Mouse (Mus musculus): ENCODE results near the gene Ocrl. TPM values are rescaled to one million over a fixed set of nuclear protein-coding genes. Genes with fewer than 3 reads are reported as not detected.

Ocrl gene
- polyA plus RNA-seq, 1 experiment from 2014 or later: 25.2 TPM

DNA sequence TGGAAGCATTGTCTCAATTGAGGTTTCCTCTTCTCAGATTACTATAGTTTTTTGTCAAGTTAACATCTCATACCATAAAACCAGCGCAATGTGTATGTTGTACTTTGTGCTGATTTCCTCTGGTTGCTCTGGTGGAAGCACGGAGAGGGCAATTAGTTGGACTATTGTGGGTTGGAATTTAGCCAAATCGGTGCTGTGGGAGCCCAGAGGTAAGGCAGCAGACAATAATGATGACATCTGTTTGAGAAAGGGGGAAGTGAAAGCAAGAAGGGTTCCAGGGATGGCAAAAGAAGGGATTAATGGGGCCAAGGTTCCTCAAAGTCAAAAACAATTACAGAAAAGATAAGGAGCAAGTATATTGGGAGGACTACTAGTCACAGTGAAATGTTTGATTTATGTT lies 15.8 kb downstream of the Ocrl start:
- Histone ChIP-seq H3K4me1 (replicated peaks) (no peaks in the 10 kb centered on the region), H3K9me3 (no peaks in the 10 kb centered on the region), H3K4me3 (replicated peaks) (no peak overlapping the region), H3K4me2 (no peak overlapping the region), H3K27me3 (no peaks in the 10 kb centered on the region), H3K36me3 (peaks cover 15% of the 10 kb centered on the region; the same call in 1 of the 2 replicates), H3K9ac (replicated peaks) (no peak overlapping the region), H3K27ac (no peak overlapping the region)
- 75% methylated on average over 3 of the region's 3 CpGs for WGBS
- no peak for ATAC-seq (ENCODE audit: insufficient number of reproducible peaks, insufficient read depth, low FRiP score, low TSS enrichment, low read depth)

- peaks cover 29% of the 10 kb centered on the region for H3K36me3 ChIP-seq
- no peak overlapping the region for H3K4me3 ChIP-seq (replicated peaks)
- H3K4me2 ChIP-seq: no peak overlapping the region
- no peaks in the 10 kb centered on the region for H3K27me3 ChIP-seq
- no peak overlapping the region for H3K9ac ChIP-seq (replicated peaks)
- no peaks in the 10 kb centered on the region for H3K9me3 ChIP-seq
- H3K27ac ChIP-seq: no peak overlapping the region
- WGBS: 73% methylated on average over 3 of the region's 3 CpGs
- ATAC-seq (ENCODE audit: insufficient number of reproducible peaks, insufficient read depth, low FRiP score, low TSS enrichment, low read depth): no peak
- no peaks in the 10 kb centered on the region for H3K4me1 ChIP-seq (replicated peaks)
Observed at GRCm38 (mm10) chrX:47930449-47930848, 18.3 kb downstream of the Ocrl start.

- no peak overlapping the region for H3K4me2 ChIP-seq
- H3K27ac ChIP-seq: no peak overlapping the region
- no peak for ATAC-seq (ENCODE audit: insufficient number of reproducible peaks, insufficient read depth, low FRiP score, low TSS enrichment, low read depth)
- 90% methylated on average over 11 of the region's 11 CpGs for WGBS
- H3K9ac ChIP-seq (replicated peaks): no peak overlapping the region
- H3K9me3 ChIP-seq: no peaks in the 10 kb centered on the region
- H3K27me3 ChIP-seq: no peaks in the 10 kb centered on the region
- no peak overlapping the region for H3K4me3 ChIP-seq (replicated peaks)
- H3K4me1 ChIP-seq (replicated peaks): no peaks in the 10 kb centered on the region
- peaks cover 22% of the 10 kb centered on the region for H3K36me3 ChIP-seq
Observed at GRCm38 (mm10) chrX:47934352-47934751, 22.2 kb downstream of the Ocrl start.

DNA sequence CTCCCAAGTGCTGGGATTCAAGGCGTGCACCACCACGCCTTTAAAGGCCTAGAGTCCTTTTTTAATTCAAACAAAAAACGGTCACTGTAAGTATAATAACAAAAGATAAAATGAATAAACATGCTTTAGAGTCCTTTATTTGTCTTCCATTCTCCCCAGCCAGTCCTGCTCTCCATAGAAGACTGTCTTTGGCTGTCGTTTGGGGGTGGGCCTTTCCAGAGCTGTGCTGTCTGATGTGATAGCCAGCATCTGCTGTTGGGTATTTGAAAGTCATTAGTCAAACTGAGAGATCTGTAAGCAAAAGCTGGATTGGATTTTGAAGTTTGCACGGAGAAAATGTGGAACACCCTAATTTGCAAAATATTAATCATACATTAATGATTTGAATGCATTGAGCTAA lies 24.7 kb downstream of the Ocrl start:
- no peak for ATAC-seq (ENCODE audit: insufficient number of reproducible peaks, insufficient read depth, low FRiP score, low TSS enrichment, low read depth)
- peaks cover 15% of the 10 kb centered on the region for H3K36me3 ChIP-seq
- H3K27ac ChIP-seq: no peak overlapping the region
- H3K9me3 ChIP-seq: no peaks in the 10 kb centered on the region
- no peak overlapping the region for H3K4me3 ChIP-seq (replicated peaks)
- H3K4me2 ChIP-seq: no peak overlapping the region
- H3K27me3 ChIP-seq: no peaks in the 10 kb centered on the region
- H3K4me1 ChIP-seq (replicated peaks): no peaks in the 10 kb centered on the region
- WGBS: 88% methylated on average over 5 of the region's 5 CpGs
- no peak overlapping the region for H3K9ac ChIP-seq (replicated peaks)

DNA sequence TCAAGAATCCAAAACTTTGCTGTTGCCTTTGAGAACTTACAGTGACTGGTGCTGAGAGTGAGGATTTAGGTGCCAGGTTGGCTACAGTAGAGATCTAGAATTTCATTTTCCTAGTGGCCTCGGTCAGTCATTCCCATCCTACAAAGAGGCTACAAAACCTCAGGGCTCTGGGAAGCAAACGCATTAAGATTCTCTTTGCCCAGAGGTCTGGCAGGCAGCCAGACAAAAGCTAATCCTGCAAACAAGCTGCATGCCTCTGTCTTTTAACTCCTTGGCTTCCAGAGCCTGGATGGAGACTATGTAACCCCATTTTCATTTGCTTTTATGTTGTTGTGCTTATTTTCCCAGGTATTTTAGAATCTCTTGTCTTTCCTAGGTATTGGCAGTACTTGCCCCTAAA lies 25.6 kb downstream of the Ocrl start:
- no peaks in the 10 kb centered on the region for H3K4me1 ChIP-seq (replicated peaks)
- no peak for ATAC-seq (ENCODE audit: insufficient number of reproducible peaks, insufficient read depth, low FRiP score, low TSS enrichment, low read depth)
- H3K4me3 ChIP-seq (replicated peaks): no peak overlapping the region
- H3K9me3 ChIP-seq: no peaks in the 10 kb centered on the region
- H3K27ac ChIP-seq: no peak overlapping the region
- no peaks in the 10 kb centered on the region for H3K27me3 ChIP-seq
- H3K9ac ChIP-seq (replicated peaks): no peak overlapping the region
- peaks cover 14% of the 10 kb centered on the region for H3K36me3 ChIP-seq
- H3K4me2 ChIP-seq: no peak overlapping the region
- WGBS: 18% methylated on average over 2 of the region's 2 CpGs

- Histone ChIP-seq H3K4me3 (replicated peaks) (no peak overlapping the region), H3K9me3 (no peaks in the 10 kb centered on the region), H3K27ac (no peak overlapping the region), H3K4me2 (no peak overlapping the region), H3K4me1 (replicated peaks) (no peaks in the 10 kb centered on the region), H3K36me3 (peaks cover 13% of the 10 kb centered on the region; the same call in 1 of the 2 replicates), H3K27me3 (no peaks in the 10 kb centered on the region), H3K9ac (replicated peaks) (no peak overlapping the region)
- ATAC-seq (ENCODE audit: insufficient number of reproducible peaks, insufficient read depth, low FRiP score, low TSS enrichment, low read depth): no peak
- 67% methylated on average over 3 of the region's 3 CpGs for WGBS
Observed at GRCm38 (mm10) chrX:47949729-47950128, 37.5 kb downstream of the Ocrl start.

DNA sequence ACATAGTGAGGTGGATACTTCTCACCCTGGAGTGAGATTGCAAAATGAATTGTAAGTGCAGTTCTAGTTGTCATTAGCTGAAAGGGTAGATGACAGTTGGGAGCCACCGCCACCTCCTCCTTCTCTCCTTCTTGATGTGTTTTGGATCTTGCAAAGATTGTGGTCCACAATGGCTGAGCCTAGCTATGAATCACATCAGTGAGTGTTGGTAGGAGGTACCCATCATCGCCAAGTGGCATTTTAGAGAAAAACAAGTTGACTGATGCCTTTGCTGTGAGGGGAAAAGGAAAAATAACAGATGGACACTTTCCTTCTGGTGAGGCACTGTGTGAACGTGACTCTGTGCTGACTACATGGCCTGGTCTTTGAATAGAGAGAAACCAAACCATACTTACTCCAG lies 50.4 kb downstream of the Ocrl start:
- Histone ChIP-seq H3K27me3 (no peaks in the 10 kb centered on the region), H3K4me1 (replicated peaks) (no peaks in the 10 kb centered on the region), H3K36me3 (peaks cover 17% of the 10 kb centered on the region), H3K4me3 (replicated peaks) (no peak overlapping the region), H3K9me3 (no peaks in the 10 kb centered on the region), H3K27ac (no peak overlapping the region), H3K4me2 (no peak overlapping the region), H3K9ac (replicated peaks) (no peak overlapping the region)
- 85% methylated on average over 3 of the region's 3 CpGs for WGBS
- no peak for ATAC-seq (ENCODE audit: insufficient number of reproducible peaks, insufficient read depth, low FRiP score, low TSS enrichment, low read depth)

DNA sequence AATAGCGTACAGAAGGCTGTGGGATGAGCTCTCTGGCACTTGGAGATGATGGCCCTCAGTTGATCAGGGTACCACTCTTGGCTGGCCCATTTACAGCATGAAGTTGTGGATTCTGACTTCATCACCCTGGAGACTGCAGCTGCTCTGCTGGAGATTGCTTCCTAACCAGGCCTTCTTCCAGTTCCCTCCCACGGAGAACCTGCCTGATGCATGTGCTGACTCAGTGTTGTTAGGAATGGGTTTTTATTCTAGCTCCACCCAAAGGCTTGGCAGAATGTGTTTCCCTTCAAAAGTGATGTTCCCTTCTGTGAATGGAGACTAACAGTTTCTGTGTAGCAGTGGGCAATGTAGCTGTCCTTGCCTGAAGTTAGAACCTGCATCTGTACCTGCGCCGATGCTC lies 58.2 kb downstream of the Ocrl start:
- no peaks in the 10 kb centered on the region for H3K36me3 ChIP-seq
- H3K4me2 ChIP-seq: no peak overlapping the region
- no peak for ATAC-seq (ENCODE audit: insufficient number of reproducible peaks, insufficient read depth, low FRiP score, low TSS enrichment, low read depth)
- H3K27ac ChIP-seq: no peak overlapping the region
- WGBS: 87% methylated on average over 4 of the region's 4 CpGs
- H3K4me3 ChIP-seq (replicated peaks): no peak overlapping the region
- H3K9me3 ChIP-seq: no peaks in the 10 kb centered on the region
- H3K27me3 ChIP-seq: no peaks in the 10 kb centered on the region
- no peaks in the 10 kb centered on the region for H3K4me1 ChIP-seq (replicated peaks)
- H3K9ac ChIP-seq (replicated peaks): no peak overlapping the region

GRCm38 (mm10) chrX:47970864-47971263 lies 58.7 kb downstream of the Ocrl start:
- no peaks in the 10 kb centered on the region for H3K36me3 ChIP-seq
- no peak overlapping the region for H3K27ac ChIP-seq
- ATAC-seq (ENCODE audit: insufficient number of reproducible peaks, insufficient read depth, low FRiP score, low TSS enrichment, low read depth): no peak
- H3K4me3 ChIP-seq (replicated peaks): no peak overlapping the region
- no peaks in the 10 kb centered on the region for H3K9me3 ChIP-seq
- H3K4me2 ChIP-seq: no peak overlapping the region
- no peaks in the 10 kb centered on the region for H3K4me1 ChIP-seq (replicated peaks)
- WGBS: 92% methylated on average over 3 of the region's 3 CpGs
- H3K27me3 ChIP-seq: no peaks in the 10 kb centered on the region
- H3K9ac ChIP-seq (replicated peaks): no peak overlapping the region

DNA sequence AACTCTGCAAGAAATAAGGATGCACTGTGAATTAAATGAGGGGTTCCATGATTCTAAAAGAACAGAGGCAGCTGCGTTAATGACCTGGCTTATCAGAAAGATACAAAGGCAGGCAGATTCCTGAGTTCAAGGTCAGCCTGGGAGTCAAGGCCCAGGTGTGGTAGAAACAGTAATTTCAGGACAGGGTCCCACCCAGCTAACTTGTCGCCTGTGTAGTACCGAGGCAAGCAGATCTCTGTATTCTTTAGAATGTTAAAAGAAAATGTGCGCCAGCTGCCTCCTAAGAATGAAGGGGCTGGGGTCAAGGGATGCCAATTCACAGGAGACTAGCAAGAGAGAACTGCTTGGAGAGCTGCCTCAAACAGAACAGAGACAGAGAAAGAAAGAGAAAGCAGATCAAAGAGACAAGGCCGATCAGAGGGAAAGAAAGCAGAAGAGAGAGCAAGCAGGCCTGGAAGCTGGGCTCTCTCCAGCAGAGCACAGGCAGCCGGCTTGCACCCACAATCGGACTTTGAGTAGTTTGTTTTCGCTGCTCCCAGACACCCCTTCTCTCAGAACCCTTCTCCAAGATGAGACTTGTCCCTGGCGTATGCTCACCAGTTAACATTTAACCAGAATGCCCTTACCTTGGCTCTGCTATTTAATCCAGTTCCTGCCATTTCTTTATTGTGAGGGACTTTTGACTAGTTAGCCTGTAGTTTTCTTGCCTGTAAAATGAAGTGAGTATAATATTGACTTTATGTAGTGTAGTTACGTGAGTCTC lies 59.4 kb downstream of the Ocrl start:
- H3K4me2 ChIP-seq: no peak overlapping the region
- H3K4me1 ChIP-seq (replicated peaks): no peaks in the 10 kb centered on the region
- H3K27me3 ChIP-seq: no peaks in the 10 kb centered on the region
- 69% methylated on average over 10 of the region's 10 CpGs for WGBS
- no peak for ATAC-seq (ENCODE audit: insufficient number of reproducible peaks, insufficient read depth, low FRiP score, low TSS enrichment, low read depth)
- H3K4me3 ChIP-seq (replicated peaks): no peak overlapping the region
- H3K36me3 ChIP-seq: no peaks in the 10 kb centered on the region
- H3K27ac ChIP-seq: no peak overlapping the region
- H3K9me3 ChIP-seq: no peaks in the 10 kb centered on the region
- H3K9ac ChIP-seq (replicated peaks): no peak overlapping the region

- ATAC-seq (ENCODE audit: insufficient number of reproducible peaks, insufficient read depth, low FRiP score, low TSS enrichment, low read depth): no peak
- H3K9ac ChIP-seq (replicated peaks): no peak overlapping the region
- WGBS: 82% methylated on average over 4 of the region's 4 CpGs
Observed at GRCm38 (mm10) chrX:47976551-47976950, 64.4 kb downstream of the Ocrl start.

DNA sequence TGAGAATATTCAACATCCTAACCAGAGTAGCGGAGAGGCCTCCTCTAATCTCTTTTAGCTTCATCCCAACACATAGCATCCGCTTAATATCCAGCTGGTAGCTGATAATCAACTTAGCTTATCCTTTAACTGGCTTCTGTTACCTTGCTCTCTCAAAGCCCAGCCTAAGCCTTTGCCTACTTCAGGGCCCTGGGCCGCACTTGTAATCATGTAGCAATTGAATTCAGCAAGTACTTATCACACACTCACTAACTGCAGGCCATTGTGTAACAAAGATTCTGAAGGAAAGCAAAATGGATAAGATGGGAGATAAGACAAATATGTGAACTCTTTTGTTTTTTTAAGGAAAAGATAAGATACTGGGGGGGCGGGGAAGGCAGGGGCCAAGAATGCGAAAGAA lies 64.9 kb downstream of the Ocrl start:
- Histone ChIP-seq H3K27me3 (no peaks in the 10 kb centered on the region), H3K4me2 (no peak overlapping the region), H3K4me3 (replicated peaks) (no peak overlapping the region), H3K27ac (no peak overlapping the region), H3K4me1 (replicated peaks) (no peaks in the 10 kb centered on the region), H3K36me3 (no peaks in the 10 kb centered on the region), H3K9me3 (no peaks in the 10 kb centered on the region), H3K9ac (replicated peaks) (no peak overlapping the region)
- no peak for ATAC-seq (ENCODE audit: insufficient number of reproducible peaks, insufficient read depth, low FRiP score, low TSS enrichment, low read depth)
- WGBS: 86% methylated on average over 5 of the region's 5 CpGs

More at GRCm38 (mm10) chrX:47976551-47976950, 64.4 kb downstream of the Ocrl start:
- Histone ChIP-seq H3K9me3 (no peaks in the 10 kb centered on the region), H3K4me1 (replicated peaks) (no peaks in the 10 kb centered on the region), H3K36me3 (no peaks in the 10 kb centered on the region), H3K27me3 (no peaks in the 10 kb centered on the region), H3K27ac (no peak overlapping the region), H3K4me2 (no peak overlapping the region), H3K4me3 (replicated peaks) (no peak overlapping the region)
